Mouse (Mus musculus): ENCODE measurements around the gene Lrig1.

Lrig1 gene

DNA sequence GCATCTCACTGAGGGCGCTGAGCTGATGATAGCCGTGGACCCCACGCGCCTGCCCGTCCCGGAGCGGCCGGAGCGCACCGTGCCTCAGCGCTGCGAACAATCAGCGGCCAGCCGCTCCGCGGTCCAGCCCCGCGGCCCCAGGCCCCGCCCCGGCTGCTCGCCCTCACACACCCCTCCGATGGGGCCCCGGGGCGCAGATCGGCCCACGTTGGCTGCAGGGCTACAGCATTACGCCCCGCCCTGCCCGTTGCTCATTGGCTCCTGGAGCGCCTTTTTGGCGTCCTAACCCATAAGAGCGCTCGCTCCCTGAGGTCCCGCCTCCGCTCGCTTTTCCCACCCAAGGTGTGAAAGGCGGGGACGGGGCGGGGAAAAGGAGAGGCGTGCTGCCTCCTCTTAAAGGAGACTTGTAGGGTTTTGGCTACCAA lies at the start of gene Lrig1:
Lrig1 (minus strand) TSS at position 92 of the 425 bp plus-strand sequence.
- in situ Hi-C loops (cut with MboI; ENCODE audit: low pct_unique_long_range_greater_than_20kb in 1 of 2, low sequenced_read_pairs in 2 of 2, unreplicated experiment in 1 of 2), result no loop called here

GRCm38 (mm10) chr6:94749626-94750025 lies 49.7 kb upstream of the Lrig1 start:
- in situ Hi-C loops (cut with MboI; ENCODE audit: low pct_unique_long_range_greater_than_20kb in 1 of 2, low sequenced_read_pairs in 2 of 2, unreplicated experiment in 1 of 2), result no loop called here

DNA sequence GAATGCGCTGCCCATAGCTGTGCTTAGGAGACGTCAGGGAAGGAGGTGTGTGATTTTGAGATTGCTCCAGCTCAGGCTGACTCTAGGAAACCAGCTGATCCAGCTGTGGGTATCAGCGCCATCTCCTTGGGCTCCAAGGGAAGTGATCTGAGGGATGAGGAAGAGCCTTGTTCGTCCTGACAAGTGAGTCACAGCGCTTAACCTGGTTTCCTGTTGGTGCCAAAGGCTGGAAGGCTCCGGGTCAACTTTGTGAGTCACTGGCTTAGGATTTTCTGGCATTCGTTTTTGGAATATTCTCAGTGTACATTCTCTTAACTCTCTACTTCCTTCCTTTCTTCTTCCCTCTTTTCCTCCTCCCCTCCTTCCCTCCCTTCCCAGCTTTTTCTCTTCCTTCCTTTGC lies 48.4 kb upstream of the Lrig1 start:
- in situ Hi-C loops (cut with MboI; ENCODE audit: low pct_unique_long_range_greater_than_20kb in 1 of 2, low sequenced_read_pairs in 2 of 2, unreplicated experiment in 1 of 2), result no loop called here

DNA sequence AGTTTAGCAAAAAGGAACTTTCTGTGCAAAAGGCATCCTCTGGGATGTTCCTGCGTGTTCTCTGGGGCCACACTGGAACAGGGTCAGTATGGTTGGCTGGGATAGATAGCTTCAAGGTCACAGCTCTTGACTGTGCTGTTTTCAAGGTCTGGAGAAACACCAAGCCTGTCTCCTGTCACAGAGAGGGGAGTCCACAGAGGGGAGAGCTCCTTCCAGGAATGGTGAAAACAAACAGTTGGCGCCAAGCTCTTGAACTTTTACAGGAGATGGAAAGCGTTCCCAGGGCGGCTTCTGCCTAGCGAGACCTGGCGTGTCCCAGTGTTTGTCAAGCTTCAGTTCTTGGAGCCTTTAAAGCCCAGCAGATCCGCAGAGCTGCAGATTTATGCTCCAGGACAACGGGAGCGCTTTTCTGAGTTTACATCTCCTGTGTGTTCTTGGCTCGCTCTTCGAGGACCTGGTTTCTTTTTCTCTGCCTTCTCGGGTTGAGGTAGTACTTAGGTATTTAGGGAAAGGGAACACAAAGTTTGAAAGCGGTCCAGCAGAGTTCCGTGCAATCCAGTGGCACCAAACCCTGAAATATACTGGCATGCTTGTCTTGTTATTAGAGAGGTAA lies 40.3 kb upstream of the Lrig1 start:
- in situ Hi-C loops (cut with MboI; ENCODE audit: low pct_unique_long_range_greater_than_20kb in 1 of 2, low sequenced_read_pairs in 2 of 2, unreplicated experiment in 1 of 2), result no loop called here

GRCm38 (mm10) chr6:94738647-94739046 lies 38.7 kb upstream of the Lrig1 start:
- in situ Hi-C loops (cut with MboI; ENCODE audit: low pct_unique_long_range_greater_than_20kb in 1 of 2, low sequenced_read_pairs in 2 of 2, unreplicated experiment in 1 of 2), result no loop called here

DNA sequence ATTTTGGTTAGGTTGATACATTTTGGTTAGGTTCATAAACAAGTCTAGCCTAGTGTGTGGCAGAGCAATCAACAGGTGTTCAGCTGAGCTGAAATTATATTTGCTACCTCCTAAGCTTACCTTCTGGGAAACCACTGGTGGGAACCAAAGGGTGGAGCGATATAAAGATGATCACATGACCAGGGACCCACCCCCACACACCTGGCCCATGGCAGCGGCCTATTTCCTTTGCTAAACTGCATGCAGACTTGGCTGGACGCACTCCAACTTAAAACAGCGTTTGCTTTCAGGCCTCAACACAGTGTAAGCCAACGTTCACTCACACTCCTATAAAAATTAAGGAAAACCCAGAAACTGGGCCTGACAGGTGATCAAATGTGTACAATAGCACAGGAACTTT lies 33.9 kb upstream of the Lrig1 start:
- in situ Hi-C loops (cut with MboI; ENCODE audit: low pct_unique_long_range_greater_than_20kb in 1 of 2, low sequenced_read_pairs in 2 of 2, unreplicated experiment in 1 of 2), result no loop called here

DNA sequence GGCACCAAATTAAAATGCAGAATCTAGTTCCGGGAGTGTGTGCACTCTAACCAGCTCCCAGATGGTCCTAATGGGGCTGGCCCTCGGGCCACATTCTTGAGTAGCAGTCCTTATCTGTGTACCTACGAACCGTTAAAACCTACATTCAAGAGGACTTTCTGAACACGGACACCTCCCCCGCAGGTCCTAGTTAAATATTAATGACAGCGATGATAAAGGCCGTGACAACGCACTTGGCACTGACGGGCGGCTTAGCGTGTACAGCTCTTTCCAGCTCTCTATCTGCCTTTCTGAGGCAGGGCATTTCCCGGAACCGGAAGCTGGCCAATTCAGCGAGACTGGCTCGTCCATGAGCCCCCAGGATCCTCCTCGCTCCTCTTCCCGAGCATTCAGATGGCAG lies 29.9 kb upstream of the Lrig1 start:
- in situ Hi-C loops (cut with MboI; ENCODE audit: low pct_unique_long_range_greater_than_20kb in 1 of 2, low sequenced_read_pairs in 2 of 2, unreplicated experiment in 1 of 2), result no loop called here

GRCm38 (mm10) chr6:94729132-94729531 lies 29.2 kb upstream of the Lrig1 start:
- in situ Hi-C loops (cut with MboI; ENCODE audit: low pct_unique_long_range_greater_than_20kb in 1 of 2, low sequenced_read_pairs in 2 of 2, unreplicated experiment in 1 of 2), result no loop called here

GRCm38 (mm10) chr6:94724612-94725011 lies 24.7 kb upstream of the Lrig1 start:
- in situ Hi-C loops (cut with MboI; ENCODE audit: low pct_unique_long_range_greater_than_20kb in 1 of 2, low sequenced_read_pairs in 2 of 2, unreplicated experiment in 1 of 2), result no loop called here

DNA sequence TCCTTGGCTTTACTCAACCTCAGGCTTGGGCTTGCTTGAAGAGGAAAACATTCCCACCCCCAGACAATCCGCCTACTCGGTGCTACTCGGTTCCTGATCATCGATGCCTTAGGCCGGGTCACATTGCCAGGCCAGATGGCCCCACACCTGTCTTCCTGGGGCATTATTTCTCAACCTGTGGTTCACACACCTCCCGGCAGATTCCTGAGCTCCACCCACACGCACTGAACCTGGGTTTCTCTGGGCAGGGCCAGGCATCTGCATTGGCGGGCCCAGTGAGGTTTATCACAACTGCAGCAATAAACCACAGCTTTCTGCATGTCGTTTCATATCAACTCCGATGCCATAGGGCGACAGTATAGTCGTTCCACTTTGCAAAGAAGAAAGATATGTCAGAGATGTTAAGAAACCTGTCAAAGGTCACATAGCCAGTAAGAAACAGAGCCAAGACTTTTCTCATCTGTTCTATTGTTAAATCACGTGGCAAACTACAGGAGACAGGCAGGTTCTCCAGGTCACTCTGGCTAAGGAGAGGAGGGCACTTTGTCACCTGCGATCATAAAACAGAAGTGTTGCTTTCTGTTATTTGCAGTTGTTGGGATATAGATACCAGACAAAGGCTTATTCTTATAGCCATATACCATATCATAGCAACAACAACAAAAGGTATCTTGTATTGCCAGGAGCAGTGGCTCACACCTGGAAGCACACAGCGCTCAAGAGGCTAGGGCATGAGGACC lies 18.8 kb upstream of the Lrig1 start:
- in situ Hi-C loops (cut with MboI; ENCODE audit: low pct_unique_long_range_greater_than_20kb in 1 of 2, low sequenced_read_pairs in 2 of 2, unreplicated experiment in 1 of 2), result no loop called here

GRCm38 (mm10) chr6:94717705-94718489 lies 17.9 kb upstream of the Lrig1 start:
- in situ Hi-C loops (cut with MboI; ENCODE audit: low pct_unique_long_range_greater_than_20kb in 1 of 2, low sequenced_read_pairs in 2 of 2, unreplicated experiment in 1 of 2), result no loop called here

- in situ Hi-C loops (cut with MboI; ENCODE audit: low pct_unique_long_range_greater_than_20kb in 1 of 2, low sequenced_read_pairs in 2 of 2, unreplicated experiment in 1 of 2), result no loop called here
These were observed 15.6 kb upstream of the Lrig1 start for GRCm38 (mm10) chr6:94715645-94715940.

GRCm38 (mm10) chr6:94714815-94715644 lies 15.1 kb upstream of the Lrig1 start:
- in situ Hi-C loops (cut with MboI; ENCODE audit: low pct_unique_long_range_greater_than_20kb in 1 of 2, low sequenced_read_pairs in 2 of 2, unreplicated experiment in 1 of 2), result no loop called here

GRCm38 (mm10) chr6:94709832-94710231 lies 9.9 kb upstream of the Lrig1 start:
- in situ Hi-C loops (cut with MboI; ENCODE audit: low pct_unique_long_range_greater_than_20kb in 1 of 2, low sequenced_read_pairs in 2 of 2, unreplicated experiment in 1 of 2), result no loop called here

- in situ Hi-C loops (cut with MboI; ENCODE audit: low pct_unique_long_range_greater_than_20kb in 1 of 2, low sequenced_read_pairs in 2 of 2, unreplicated experiment in 1 of 2), result no loop called here
These were observed 9.2 kb upstream of the Lrig1 start for GRCm38 (mm10) chr6:94709150-94709549.

GRCm38 (mm10) chr6:94707254-94707653 lies 7.3 kb upstream of the Lrig1 start:
- in situ Hi-C loops (cut with MboI; ENCODE audit: low pct_unique_long_range_greater_than_20kb in 1 of 2, low sequenced_read_pairs in 2 of 2, unreplicated experiment in 1 of 2), result no loop called here

DNA sequence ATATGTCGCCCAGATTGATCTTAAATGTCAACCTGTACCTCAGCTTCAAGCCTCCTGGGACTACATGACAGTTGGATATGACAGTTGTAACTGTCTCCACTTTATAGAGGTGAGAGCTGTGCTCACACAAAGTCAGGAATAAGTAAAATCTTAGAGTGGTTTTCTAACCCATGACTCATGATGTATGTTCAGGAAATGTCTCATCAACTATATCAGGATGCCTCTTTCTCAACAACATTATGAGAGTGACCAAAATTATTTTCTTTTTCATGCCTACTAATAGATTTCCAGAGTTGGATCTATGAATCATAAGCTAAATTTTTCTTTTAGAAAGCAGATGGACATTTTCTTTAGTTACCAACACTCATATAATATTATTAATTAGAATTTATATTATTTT lies 6.0 kb upstream of the Lrig1 start:
- in situ Hi-C loops (cut with MboI; ENCODE audit: low pct_unique_long_range_greater_than_20kb in 1 of 2, low sequenced_read_pairs in 2 of 2, unreplicated experiment in 1 of 2), result no loop called here

- in situ Hi-C loops (cut with MboI; ENCODE audit: low pct_unique_long_range_greater_than_20kb in 1 of 2, low sequenced_read_pairs in 2 of 2, unreplicated experiment in 1 of 2), result no loop called here
These were observed 3.0 kb upstream of the Lrig1 start for GRCm38 (mm10) chr6:94702993-94703392.

- in situ Hi-C loops (cut with MboI; ENCODE audit: low pct_unique_long_range_greater_than_20kb in 1 of 2, low sequenced_read_pairs in 2 of 2, unreplicated experiment in 1 of 2), result no loop called here
These were observed 1.1 kb upstream of the Lrig1 start for GRCm38 (mm10) chr6:94701071-94701470.
